Comparison of ENCODE assay signal across 10 mouse cellular contexts in the genomic region with DNA sequence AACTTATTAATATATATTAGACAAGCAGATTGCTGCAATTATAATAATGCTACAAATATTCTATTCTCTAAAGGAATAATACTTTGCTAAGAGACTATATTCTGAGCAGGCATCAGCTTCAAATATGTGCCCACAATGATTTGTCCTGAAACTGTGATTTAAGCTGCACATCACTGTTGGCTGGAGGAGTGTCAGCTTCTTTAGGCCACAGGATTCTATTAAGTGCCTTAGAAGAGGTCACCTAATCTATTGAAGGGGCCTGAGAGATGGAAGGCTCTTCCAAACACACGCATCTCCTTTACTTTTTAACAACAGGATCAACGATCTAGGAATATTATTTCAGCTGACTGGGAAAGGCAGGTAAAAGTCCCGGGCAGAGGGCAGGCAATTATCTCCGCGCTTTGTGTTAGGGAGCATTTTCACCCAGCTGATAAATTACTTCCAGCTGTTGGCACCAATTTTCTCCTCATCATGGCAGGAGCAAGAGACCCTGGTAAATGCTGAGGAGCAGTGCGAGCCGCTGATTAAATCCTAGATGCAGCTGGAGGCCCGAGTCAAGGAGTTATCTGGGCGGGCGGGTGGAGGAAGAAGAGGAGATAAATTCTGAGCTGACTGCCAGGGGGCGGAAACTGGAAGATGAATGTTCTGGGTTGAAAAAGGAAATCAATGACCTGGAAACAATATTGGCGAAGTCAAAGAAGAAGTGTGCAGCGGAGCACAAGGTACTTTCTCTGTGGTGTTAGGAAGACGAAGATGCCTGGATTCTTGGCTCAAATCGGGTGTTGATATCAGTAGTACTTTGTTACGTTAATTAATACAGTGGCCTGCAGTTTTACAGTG.
DNase-seq lines count a peak whose midpoint lies in the region; ATAC-seq and TF ChIP-seq lines count a peak whose summit lies in the region.
"Had no signal": no experiment of that assay in that cellular context is flagged by ENCODE, and none has a peak within 500 bp of the region (broad histone marks: within the 10 kb centered on the region; RNA-seq: fewer than 3 reads in every experiment).

No protein-coding gene starts in this region.

- H3K27ac ChIP-seq in forebrain, postnatal 0 days (ENCODE audit: low read depth, low read length): 0 out of 2 replicates have a peak overlapping the region, but pooled peaks have one; percentile 29
- no peak overlapping the region for H3K27ac ChIP-seq in limb, embryonic 15.5 days
- H3K27ac ChIP-seq: macrophage had no signal

- no peaks in the 10 kb centered on the region for H3K9me3 ChIP-seq in forebrain, postnatal 0 days (ENCODE audit: low read length)
- no peaks in the 10 kb centered on the region for H3K9me3 ChIP-seq in limb, embryonic 15.5 days

- H3K4me3 ChIP-seq in forebrain, postnatal 0 days (ENCODE audit: low read depth, low read length): no peak overlapping the region
- H3K4me3 ChIP-seq in limb, embryonic 15.5 days: no peak overlapping the region

- H3K27me3 ChIP-seq in forebrain, postnatal 0 days (ENCODE audit: insufficient read depth, low read length): no peaks in the 10 kb centered on the region
- no peaks in the 10 kb centered on the region for H3K27me3 ChIP-seq in limb, embryonic 15.5 days

- H3K36me3 ChIP-seq in forebrain, postnatal 0 days (ENCODE audit: insufficient read depth): no peaks in the 10 kb centered on the region
- H3K36me3 ChIP-seq in limb, embryonic 15.5 days: no peaks in the 10 kb centered on the region

- H3K9ac ChIP-seq in forebrain, postnatal 0 days: no peak overlapping the region
- H3K9ac ChIP-seq in limb, embryonic 15.5 days: no peak overlapping the region

- WGBS in forebrain, postnatal 0 days: 24% methylated on average over 16 of the region's 16 CpGs
- 15% methylated on average over 16 of the region's 16 CpGs for WGBS in limb, embryonic 15.5 days

- DNase-seq in kidney, adult 9 months: peak; percentile 2
- no peak for DNase-seq in kidney, adult 18-20 months
- peak; percentile 21 for DNase-seq in forebrain, postnatal 0 days
- DNase-seq in retina, embryonic 14.5 days (ENCODE audit: low spot score): peak; percentile 67
- no peak for DNase-seq in testis, postnatal 14 days (ENCODE audit: low spot score)
- no peak for DNase-seq in right cerebral cortex, postnatal 36 days (ENCODE audit: low spot score in 2 of 2)
- no peak for DNase-seq in frontal cortex, postnatal 25 days (ENCODE audit: low spot score in 2 of 2)
- DNase-seq: heart, postnatal 36 days had no signal

- 0 out of 2 replicates have a peak overlapping the region, but pooled peaks have one; percentile 8 for H3K4me2 ChIP-seq in forebrain, postnatal 0 days (ENCODE audit: low read depth)
- peak overlapping the region; percentile 17; the same call in 1 of the 2 replicates for H3K4me2 ChIP-seq in limb, embryonic 15.5 days

- peak; percentile 78 for ATAC-seq in forebrain, postnatal 0 days
- ATAC-seq in limb, embryonic 15.5 days (ENCODE audit: insufficient number of reproducible peaks, low FRiP score, low TSS enrichment, low read depth): no peak

- no peaks in the 10 kb centered on the region for H3K4me1 ChIP-seq in forebrain, postnatal 0 days (ENCODE audit: insufficient read depth)
- H3K4me1 ChIP-seq in limb, embryonic 15.5 days: no peaks in the 10 kb centered on the region

- TF ChIP-seq CTCF in forebrain, postnatal 0 days (IDR thresholded peaks at IDR 0.05; ENCODE audit: low read depth): no peak

Comparison
In these comparisons a context has a peak if more than half of its experiments do, and no peak if none do; other contexts are left out.
1. DNase-seq: peak in kidney, adult 9 months (single experiment), forebrain, postnatal 0 days (single experiment) and retina, embryonic 14.5 days (single experiment); none in kidney, adult 18-20 months (single experiment), testis, postnatal 14 days (single experiment), right cerebral cortex, postnatal 36 days (0 of 2) and frontal cortex, postnatal 25 days (0 of 2).